Mouse (Mus musculus) E14TG2a.4 (cell line): ENCODE data around the gene Stx8.

ENCODE experiments used
- H3K27me3 ChIP-seq: 2 replicates; pipeline ENCODE4 v1.6.1; 2014; ENCODE audit warnings: low read length, control low read depth; ENCODE audit not compliant: insufficient read depth
- H3K36me3 ChIP-seq: 2 replicates; pipeline ENCODE4 v1.6.1; 2014; ENCODE audit warnings: low read length, control low read depth; ENCODE audit not compliant: insufficient read depth
- H3K4me1 ChIP-seq: replicated peaks from 2 replicates; pipeline ENCODE4 v1.6.1; 2014; ENCODE audit warnings: low read depth, low read length, control low read depth
- H3K4me3 ChIP-seq: replicated peaks from 2 replicates; pipeline ENCODE4 v1.5.1; 2014; ENCODE audit warnings: mild to moderate bottlenecking, low read length
- H3K9me3 ChIP-seq: 2 replicates; pipeline ENCODE4 v1.6.1; 2014; ENCODE audit warnings: low read length, control low read depth
- CTCF ChIP-seq: conservative IDR thresholded peaks from 2 replicates; pipeline ENCODE4 v1.5.1; 2014; ENCODE audit warnings: low read length
- NANOG ChIP-seq: IDR thresholded peaks from 2 replicates; pipeline ENCODE4 v1.6.1; 2014; ENCODE audit warnings: borderline replicate concordance, low read length, mixed read lengths
- POU5F1 ChIP-seq: IDR thresholded peaks from 2 replicates; pipeline ENCODE4 v1.6.1; 2014; ENCODE audit warnings: low read length, borderline replicate concordance

The Stx8 gene

DNA sequence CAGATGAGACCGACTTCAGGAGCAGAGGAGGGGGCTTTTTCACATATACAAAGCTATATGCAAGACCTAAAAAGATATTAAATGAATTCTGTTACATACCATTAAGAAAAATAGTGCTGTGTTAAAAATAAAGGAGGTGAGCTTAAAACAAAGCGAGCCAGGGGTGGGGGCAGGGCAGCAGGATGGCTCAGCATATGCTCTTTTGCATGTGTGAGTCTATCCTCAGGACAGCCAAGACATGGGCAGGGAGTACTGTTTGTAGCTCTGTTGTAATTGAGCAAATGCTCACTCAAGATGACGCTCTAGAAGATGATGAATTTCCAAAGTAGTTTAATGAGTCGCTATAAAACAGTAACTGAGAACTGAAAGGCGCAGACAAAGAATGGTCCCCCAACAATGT, 198.4 kb downstream of the Stx8 start:
- TF ChIP-seq POU5F1 = no peak
- no peak for TF ChIP-seq CTCF
- TF ChIP-seq NANOG = no peak
- no peaks in the 10 kb centered on the region for H3K9me3 ChIP-seq
- H3K36me3 ChIP-seq = no peaks in the 10 kb centered on the region
- H3K27me3 ChIP-seq = no peaks in the 10 kb centered on the region
- H3K4me3 ChIP-seq = no peak overlapping the region
- H3K4me1 ChIP-seq = peaks cover 13% of the 10 kb centered on the region

DNA sequence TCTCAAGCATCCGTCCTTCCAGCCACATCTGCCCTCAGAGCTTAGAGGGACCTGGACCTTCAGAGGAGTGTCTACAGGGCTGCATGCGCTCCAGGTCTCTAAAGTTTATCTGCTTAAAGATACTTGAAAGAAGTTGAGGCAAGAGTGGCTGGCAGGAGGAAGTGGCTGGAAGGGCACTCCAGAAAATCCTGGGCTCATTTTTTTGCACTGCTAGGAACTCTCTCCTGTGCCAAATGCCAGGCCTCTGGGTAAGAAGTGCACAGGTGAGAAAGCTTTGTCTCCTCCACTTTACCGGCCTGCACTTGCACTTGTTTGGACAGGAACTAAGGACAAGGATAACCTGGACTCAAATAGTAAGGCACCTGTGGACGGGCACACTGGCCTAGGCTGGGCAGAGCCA, 202.4 kb downstream of the Stx8 start:
- H3K27me3 ChIP-seq = no peaks in the 10 kb centered on the region
- no peaks in the 10 kb centered on the region for H3K36me3 ChIP-seq
- no peak overlapping the region for H3K4me3 ChIP-seq
- no peak for TF ChIP-seq POU5F1
- TF ChIP-seq NANOG = no peak
- TF ChIP-seq CTCF = no peak
- peaks cover 11% of the 10 kb centered on the region for H3K4me1 ChIP-seq
- no peaks in the 10 kb centered on the region for H3K9me3 ChIP-seq

DNA sequence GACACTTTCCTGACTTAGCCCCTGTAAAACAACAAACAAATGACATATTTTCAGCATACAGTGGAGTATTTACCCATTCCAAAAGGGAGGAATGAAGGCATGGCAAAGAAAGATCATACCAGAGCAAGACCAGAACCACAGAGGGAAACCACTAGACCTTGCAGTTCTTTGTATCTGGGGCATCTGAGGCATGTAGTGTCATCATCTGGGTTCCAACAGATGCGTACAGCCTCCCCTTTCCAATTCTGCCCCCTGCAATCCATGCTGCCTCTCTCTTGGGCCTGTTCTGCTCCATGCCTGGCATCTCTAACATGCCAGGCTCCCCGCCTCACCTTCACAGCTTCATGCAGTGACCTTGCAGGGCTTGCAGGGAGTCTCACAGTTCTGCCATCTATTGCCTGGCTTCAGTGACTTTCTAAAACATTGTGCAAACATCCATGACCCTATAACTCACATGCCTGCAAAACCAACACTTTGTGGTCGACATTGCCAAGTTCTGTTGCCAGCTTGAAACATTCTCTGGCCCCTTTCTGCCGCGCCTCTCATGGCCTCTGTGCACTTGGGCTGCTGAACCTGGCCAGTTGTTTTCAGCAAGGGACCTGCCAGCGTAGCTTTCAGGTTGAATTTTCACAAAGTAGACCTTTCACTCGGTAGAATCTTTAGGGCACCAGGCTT, 206.1 kb downstream of the Stx8 start:
- no peaks in the 10 kb centered on the region for H3K36me3 ChIP-seq
- no peaks in the 10 kb centered on the region for H3K27me3 ChIP-seq
- H3K4me1 ChIP-seq = no peaks in the 10 kb centered on the region
- no peak overlapping the region for H3K4me3 ChIP-seq
- TF ChIP-seq CTCF = no peak
- no peaks in the 10 kb centered on the region for H3K9me3 ChIP-seq

DNA sequence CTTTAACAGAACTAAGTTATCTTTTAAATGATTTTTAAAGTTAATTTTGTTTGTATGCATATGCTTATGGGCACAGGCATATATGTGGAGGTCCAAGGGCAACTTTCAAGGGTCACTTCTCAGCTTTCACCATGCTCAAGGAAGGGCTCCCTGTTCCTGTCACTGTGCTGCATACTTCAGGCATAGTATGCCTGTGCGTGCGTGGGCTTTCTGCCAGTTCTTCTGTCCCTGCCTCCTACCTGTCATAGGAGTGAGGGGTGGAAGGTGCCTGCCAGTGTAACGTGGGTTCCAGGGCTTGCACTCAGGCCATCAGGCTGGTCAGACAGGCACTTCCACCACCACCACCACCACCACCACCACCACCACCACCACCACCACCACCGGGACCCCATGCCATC, 206.7 kb downstream of the Stx8 start:
- H3K27me3 ChIP-seq = no peaks in the 10 kb centered on the region
- TF ChIP-seq NANOG (no peak), POU5F1 (no peak), CTCF (no peak)

DNA sequence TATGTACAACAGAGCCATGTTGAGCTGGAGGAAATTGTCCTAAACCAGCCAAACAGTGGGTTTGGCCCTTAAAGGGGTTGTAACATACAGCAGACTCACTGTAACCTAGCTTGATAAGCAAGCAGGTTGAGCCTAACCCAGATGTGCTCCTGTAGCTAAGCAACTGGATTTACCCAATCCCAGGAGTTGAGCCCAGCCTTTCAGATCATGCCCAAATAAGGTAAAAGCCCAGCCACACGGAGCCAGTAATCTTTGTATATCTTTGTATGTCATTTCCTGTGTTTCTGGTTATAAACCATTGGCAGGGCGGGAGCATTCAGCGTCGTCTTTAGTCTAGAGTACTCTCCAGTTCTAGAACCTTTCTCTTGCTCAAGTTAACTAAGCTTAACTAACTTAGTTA, 210.6 kb downstream of the Stx8 start:
- no peak for TF ChIP-seq CTCF
- no peak for TF ChIP-seq POU5F1
- no peak for TF ChIP-seq NANOG
- Histone ChIP-seq H3K27me3 (no peaks in the 10 kb centered on the region), H3K36me3 (no peaks in the 10 kb centered on the region), H3K4me1 (no peaks in the 10 kb centered on the region), H3K4me3 (no peak overlapping the region), H3K9me3 (no peaks in the 10 kb centered on the region)

More for the DNA sequence above, 206.7 kb downstream of the Stx8 start:
- no peaks in the 10 kb centered on the region for H3K9me3 ChIP-seq
- H3K4me1 ChIP-seq = no peaks in the 10 kb centered on the region
- no peak overlapping the region for H3K4me3 ChIP-seq
- no peaks in the 10 kb centered on the region for H3K36me3 ChIP-seq

DNA sequence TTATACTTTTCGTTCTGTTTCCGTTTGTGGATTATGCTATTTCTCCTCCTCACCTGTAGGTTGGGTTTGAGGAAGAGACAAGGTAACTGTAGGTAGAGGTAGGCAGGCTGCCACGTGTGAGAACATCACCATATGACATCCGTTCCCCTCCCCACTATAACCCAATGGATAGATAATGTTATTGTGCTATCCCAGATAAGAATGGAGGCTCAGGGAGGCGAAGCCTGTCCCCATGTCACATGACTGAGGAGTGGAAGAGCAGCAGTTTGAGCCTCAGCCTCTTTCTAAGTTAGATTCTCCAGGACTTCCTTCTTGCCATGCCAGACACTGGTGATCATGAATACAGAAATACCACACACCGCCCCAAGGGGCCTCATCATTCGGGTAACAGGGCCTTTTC, 211.4 kb downstream of the Stx8 start:
- TF ChIP-seq CTCF (no peak), POU5F1 (no peak), NANOG (no peak)
- H3K36me3 ChIP-seq = no peaks in the 10 kb centered on the region
- H3K27me3 ChIP-seq = no peaks in the 10 kb centered on the region
- H3K9me3 ChIP-seq = no peaks in the 10 kb centered on the region
- no peak overlapping the region for H3K4me3 ChIP-seq
- H3K4me1 ChIP-seq = no peaks in the 10 kb centered on the region

DNA sequence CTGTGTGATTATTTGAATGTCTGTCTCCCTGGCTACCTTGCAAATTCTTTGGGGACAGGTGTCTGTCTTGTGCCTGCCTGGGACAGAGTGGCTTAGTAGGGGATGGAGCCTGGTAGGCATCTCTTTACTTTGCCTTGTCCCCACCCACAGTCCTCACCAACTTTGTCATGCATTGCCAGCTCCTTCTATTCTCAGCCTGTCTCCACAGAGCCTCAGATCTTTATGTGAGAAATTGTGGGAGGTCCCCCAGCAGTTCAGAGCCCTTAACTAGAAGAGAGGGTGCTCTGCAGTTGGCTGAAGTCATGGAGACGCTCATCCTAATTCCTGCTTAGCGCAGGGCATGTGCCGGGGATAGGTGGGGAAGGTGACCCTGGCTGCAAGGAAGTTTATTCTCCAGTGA, 219.7 kb downstream of the Stx8 start:
- TF ChIP-seq NANOG (no peak), POU5F1 (no peak), CTCF (no peak)
- no peaks in the 10 kb centered on the region for H3K9me3 ChIP-seq
- peaks cover 12% of the 10 kb centered on the region for H3K4me1 ChIP-seq
- no peaks in the 10 kb centered on the region for H3K36me3 ChIP-seq
- H3K27me3 ChIP-seq = no peaks in the 10 kb centered on the region
- H3K4me3 ChIP-seq = no peak overlapping the region

DNA sequence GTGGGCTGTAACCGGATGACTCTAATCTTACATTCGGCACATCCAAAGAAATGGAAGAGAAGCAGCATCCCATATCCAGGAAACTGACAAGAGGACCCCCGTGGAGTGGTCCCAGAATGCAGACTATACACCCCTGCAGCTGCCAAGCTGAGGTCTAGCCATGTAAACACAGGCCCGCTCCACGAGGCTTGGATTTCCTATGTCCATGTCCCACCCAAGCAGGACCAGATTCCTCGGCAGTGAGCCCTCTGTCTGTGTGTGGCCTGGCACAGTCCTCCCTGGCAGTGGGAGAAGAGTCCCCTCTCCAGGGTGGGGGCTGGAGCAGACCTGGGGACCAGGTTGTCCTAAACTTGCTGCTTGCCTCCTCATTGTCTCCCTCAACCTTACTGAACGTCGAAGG, 221.2 kb downstream of the Stx8 start:
- Histone ChIP-seq H3K4me3 (no peak overlapping the region), H3K27me3 (no peaks in the 10 kb centered on the region), H3K4me1 (peaks cover 12% of the 10 kb centered on the region), H3K36me3 (no peaks in the 10 kb centered on the region), H3K9me3 (no peaks in the 10 kb centered on the region)
- TF ChIP-seq CTCF = no peak
- no peak for TF ChIP-seq POU5F1
- no peak for TF ChIP-seq NANOG

DNA sequence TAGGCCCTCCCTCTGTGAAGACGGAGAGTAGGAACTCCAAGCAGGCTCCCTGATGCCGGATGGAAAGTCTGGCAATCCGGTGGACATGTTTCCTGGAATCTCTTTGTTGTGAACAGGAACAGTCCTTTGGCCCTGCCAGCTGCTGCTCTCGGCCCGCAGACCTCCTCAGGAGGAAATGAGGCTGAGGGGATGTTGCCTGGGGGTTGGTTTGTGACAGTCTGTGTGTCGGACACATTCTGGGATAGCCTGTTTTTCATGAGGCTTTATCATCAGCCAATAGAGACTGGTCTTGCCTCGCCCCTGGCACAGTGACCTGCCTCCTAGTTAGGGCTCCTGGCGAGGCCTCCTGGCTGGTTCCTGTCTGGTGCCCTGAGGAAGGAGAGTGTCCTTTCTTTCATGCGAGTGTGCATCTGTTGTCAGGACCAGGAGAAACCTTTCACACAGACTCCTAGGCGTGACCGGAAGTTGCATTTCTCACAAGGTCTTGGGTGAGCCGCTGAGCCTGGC, 222.8 kb downstream of the Stx8 start:
- Histone ChIP-seq H3K27me3 (no peaks in the 10 kb centered on the region), H3K4me1 (peaks cover 12% of the 10 kb centered on the region), H3K9me3 (no peaks in the 10 kb centered on the region), H3K4me3 (no peak overlapping the region; the same call in 1 of the 2 replicates), H3K36me3 (no peaks in the 10 kb centered on the region)
- no peak for TF ChIP-seq NANOG
- TF ChIP-seq POU5F1 = no peak
- TF ChIP-seq CTCF = no peak
